Mouse (Mus musculus): ENCODE measurements at regions not wholly inside any gene's neighbourhood (a gene's known extent, or its start where the extent isn't known, plus 50 kb on each side); places are given as distances from the start of the nearest gene placed in this dataset.

DNA sequence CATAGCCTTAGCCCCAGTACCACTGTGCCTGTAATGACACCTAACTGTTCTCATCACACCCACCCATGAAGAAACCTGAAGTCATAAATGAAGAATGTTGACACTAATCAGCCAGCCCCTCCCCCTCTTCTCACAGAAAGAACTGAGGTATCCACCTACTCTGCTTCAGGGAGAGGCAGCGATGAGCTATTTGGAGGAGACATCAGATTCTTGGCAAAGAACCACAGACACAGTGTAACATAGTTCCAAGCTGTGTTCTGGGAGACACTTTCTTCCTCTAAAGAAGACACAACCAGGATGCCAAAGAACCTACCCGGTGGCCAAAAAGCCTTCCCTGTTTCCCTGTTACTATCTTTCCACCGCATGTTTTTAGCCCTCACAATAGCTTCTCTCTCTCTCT, 307.8 kb upstream of the Jarid2 start:
- TF ChIP-seq CTCF (IDR thresholded peaks at IDR 0.05; ENCODE audit: control insufficient read depth, insufficient read depth, insufficient read length) (no peak), USF1 (IDR thresholded peaks at IDR 0.05; ENCODE audit: low read depth) (no peak), MAX (IDR thresholded peaks at IDR 0.05) (no peak), MYOD1 (IDR thresholded peaks at IDR 0.05; ENCODE audit: control insufficient read depth, insufficient read length, low read depth) (no peak), MYOG (IDR thresholded peaks at IDR 0.05; ENCODE audit: control insufficient read depth, extremely low read depth, insufficient read length) (no peak), CEBPB (IDR thresholded peaks at IDR 0.05; ENCODE audit: low read depth) (no peak)

All from C2C12 (cell line).